Mouse (Mus musculus) layer of hippocampus, postnatal 36 days (tissue): ENCODE measurements around the gene Kcnj10. TPM values are rescaled to one million over a fixed set of nuclear protein-coding genes. Genes with fewer than 3 reads are reported as not detected.

ENCODE experiments used
- DNase-seq, 2 experiments: peaks; one replicate each; pipeline ENCODE4 v3.0.0; 2022
- total RNA-seq, 2 experiments: library from RNA; stranded (reverse); gene quantifications; 2 replicates each; pipeline ENCODE4 v1.2.3; 2021

Kcnj10 gene
- total RNA-seq, 2 experiments from 2014 or later: 89.3 to 94.4 TPM

- no peak for DNase-seq
Observed at GRCm38 (mm10) chr1:172332925-172333324, 8.1 kb upstream of the Kcnj10 start.

GRCm38 (mm10) chr1:172333512-172333911 lies 7.5 kb upstream of the Kcnj10 start:
- DNase-seq: no peak

GRCm38 (mm10) chr1:172335804-172336203 lies 5.2 kb upstream of the Kcnj10 start:
- no peak for DNase-seq

GRCm38 (mm10) chr1:172337411-172338185 lies 3.4 kb upstream of the Kcnj10 start:
- DNase-seq: no peak

GRCm38 (mm10) chr1:172341386-172341785 lies 376 bp downstream of the Kcnj10 start:
- no peak for DNase-seq

GRCm38 (mm10) chr1:172342729-172343128 lies 1.7 kb downstream of the Kcnj10 start:
- DNase-seq: peak; percentile 76 to 79

GRCm38 (mm10) chr1:172343914-172344313 lies 2.9 kb downstream of the Kcnj10 start:
- no peak for DNase-seq

- no peak for DNase-seq
Observed at GRCm38 (mm10) chr1:172344820-172345219, 3.8 kb downstream of the Kcnj10 start.

- DNase-seq: no peak
Observed at GRCm38 (mm10) chr1:172346707-172347106, 5.7 kb downstream of the Kcnj10 start.

GRCm38 (mm10) chr1:172347382-172347781 lies 6.4 kb downstream of the Kcnj10 start:
- DNase-seq: no peak

- no peak for DNase-seq
Observed at GRCm38 (mm10) chr1:172349504-172349903, 8.5 kb downstream of the Kcnj10 start.

GRCm38 (mm10) chr1:172349916-172350812 lies 9.2 kb downstream of the Kcnj10 start:
- DNase-seq: peak; percentile 75 to 82

GRCm38 (mm10) chr1:172352001-172352400 lies 11.0 kb downstream of the Kcnj10 start:
- DNase-seq: no peak

GRCm38 (mm10) chr1:172352453-172352852 lies 11.4 kb downstream of the Kcnj10 start:
- DNase-seq: no peak

- DNase-seq: no peak
Observed at GRCm38 (mm10) chr1:172355336-172355735, 14.3 kb downstream of the Kcnj10 start.

GRCm38 (mm10) chr1:172357550-172357949 lies 16.5 kb downstream of the Kcnj10 start:
- peak; percentile 63 for DNase-seq

GRCm38 (mm10) chr1:172358341-172358740 lies 17.3 kb downstream of the Kcnj10 start:
- DNase-seq: no peak

- peak; percentile 58 to 61 for DNase-seq
Observed at GRCm38 (mm10) chr1:172364684-172365083, 23.7 kb downstream of the Kcnj10 start.

- DNase-seq: no peak
Observed at GRCm38 (mm10) chr1:172368768-172369418, 27.9 kb downstream of the Kcnj10 start.

- peak; percentile 97 to 98 for DNase-seq
Observed at GRCm38 (mm10) chr1:172376198-172376667, 35.2 kb downstream of the Kcnj10 start, which contains the start of gene Pigm. TSS of gene Pigm (plus strand) at chr1:172376546.

- no peak for DNase-seq
Observed at GRCm38 (mm10) chr1:172376758-172377458, 35.9 kb downstream of the Kcnj10 start.

- DNase-seq: no peak
Observed at GRCm38 (mm10) chr1:172380066-172380465, 39.1 kb downstream of the Kcnj10 start.
